Mouse (Mus musculus) embryonic fibroblast, embryonic 13.5 days (primary cell): Measurements from ENCODE around the gene Gjc2.

Experiments
- CTCF ChIP-seq: IDR thresholded peaks from 2 replicates; pipeline ENCODE4 v1.5.1; 2011; ENCODE audit warnings: mild to moderate bottlenecking, control low read depth, low read length, moderate library complexity, borderline replicate concordance; ENCODE audit not compliant: insufficient read depth
- POLR2A ChIP-seq: IDR thresholded peaks from 2 replicates; pipeline ENCODE4 v1.6.1; 2011; ENCODE audit warnings: low read depth, mild to moderate bottlenecking, control low read depth, low read length, moderate library complexity

GRCm38 (mm10) chr11:59142962-59143361 lies 40.1 kb downstream of the Gjc2 start:
- no peak for TF ChIP-seq CTCF
- TF ChIP-seq POLR2A: no peak
